In genomic region chr3:123092913-123093639, GRCm38 (mm10) we compare ENCODE assay signal across 8 mouse cellular contexts. TPM values are rescaled to one million over a fixed set of nuclear protein-coding genes. Genes with fewer than 3 reads are reported as not detected.
A peak's percentile ranks its signal among the peaks of the same experiment; 100 is the strongest.
DNase-seq lines count a peak whose midpoint lies in the region; ATAC-seq and TF ChIP-seq lines count a peak whose summit lies in the region.

No protein-coding gene starts in this region.

- peak; percentile 41 for DNase-seq in adrenal gland, adult 2 months
- no peak for DNase-seq in adrenal gland, adult 8-10 months
- peak; percentile 23 for DNase-seq in adipocyte (ENCODE audit: low spot score)
- DNase-seq in gastrocnemius, adult 18-20 months (ENCODE audit: low spot score), result no peak

- H3K4me2 ChIP-seq in intestine, postnatal 0 days (replicated peaks; ENCODE audit: low read depth), result peak overlapping the region; percentile 65
- peak overlapping the region; percentile 35; the same call in 1 of the 2 replicates for H3K4me2 ChIP-seq in liver, embryonic 16.5 days (ENCODE audit: low read depth, low read length)

- H3K4me1 ChIP-seq in intestine, postnatal 0 days (replicated peaks; ENCODE audit: control insufficient read depth, insufficient read depth, low read length), result peaks cover 3% of the 10 kb centered on the region; the same call in 1 of the 2 replicates
- no peaks in the 10 kb centered on the region for H3K4me1 ChIP-seq in liver, embryonic 16.5 days (ENCODE audit: control insufficient read depth, low read depth, low read length)

- H3K27ac ChIP-seq in intestine, postnatal 0 days (ENCODE audit: low read depth, low read length), result no peak overlapping the region; the same call in 1 of the 2 replicates
- no peak overlapping the region for H3K27ac ChIP-seq in liver, embryonic 16.5 days (ENCODE audit: low read length)

- no peaks in the 10 kb centered on the region for H3K9me3 ChIP-seq in intestine, postnatal 0 days (ENCODE audit: control insufficient read depth)
- no peaks in the 10 kb centered on the region for H3K9me3 ChIP-seq in liver, embryonic 16.5 days (replicated peaks; ENCODE audit: control insufficient read depth, low read length)

- peak overlapping the region; percentile 20 for H3K4me3 ChIP-seq in intestine, postnatal 0 days (ENCODE audit: low read depth, low read length)
- no peak overlapping the region for H3K4me3 ChIP-seq in liver, embryonic 16.5 days (ENCODE audit: low read depth, low read length)

- ATAC-seq in intestine, postnatal 0 days, result peak; percentile 61
- ATAC-seq in liver, embryonic 16.5 days (ENCODE audit: low read depth), result peak; percentile 73
- ATAC-seq in megakaryocyte, adult 5-6 weeks (ENCODE audit: poor library complexity, severe bottlenecking), result no peak
- ATAC-seq in activated CD4-positive, CD25-positive, alpha-beta regulatory T cell, adult 4 months, result no peak

- no peaks in the 10 kb centered on the region for H3K36me3 ChIP-seq in intestine, postnatal 0 days (ENCODE audit: control insufficient read depth, insufficient read depth)
- no peaks in the 10 kb centered on the region for H3K36me3 ChIP-seq in liver, embryonic 16.5 days (ENCODE audit: control insufficient read depth, insufficient read depth)

- no peak for TF ChIP-seq CTCF in intestine, postnatal 0 days (IDR thresholded peaks at IDR 0.05; ENCODE audit: low read depth)

- no peaks in the 10 kb centered on the region for H3K27me3 ChIP-seq in intestine, postnatal 0 days (replicated peaks; ENCODE audit: control insufficient read depth, insufficient read depth, low read length)
- H3K27me3 ChIP-seq in liver, embryonic 16.5 days (ENCODE audit: control insufficient read depth, insufficient read depth, low read depth, low read length), result no peaks in the 10 kb centered on the region

- WGBS in intestine, postnatal 0 days, result 26% methylated on average over 12 of the region's 12 CpGs
- 54% methylated on average over 12 of the region's 12 CpGs for WGBS in liver, embryonic 16.5 days (ENCODE audit: insufficient replicate concordance)

- H3K9ac ChIP-seq in intestine, postnatal 0 days (ENCODE audit: low read depth, low read length), result no peak overlapping the region
- no peak overlapping the region for H3K9ac ChIP-seq in liver, embryonic 16.5 days (ENCODE audit: low read depth, low read length)

RNA-seq across cellular contexts. Expression of gene Myoz2, which starts 58.3 kb away (rescaled TPM):
- under 1 TPM in 1 of 2 experiments, not detected in 1; 0.41 TPM for total RNA-seq in adrenal gland, adult 2 months (2021)
- not detected in 2 replicates for polyA plus RNA-seq in adrenal gland, adult 2 months (2012; rRNA removed)
- total RNA-seq in adrenal gland, adult 8-10 months (2022), result under 1 TPM in 2 of 4 experiments, not detected in 2; 0.30 to 0.59 TPM
- polyA plus RNA-seq in intestine, postnatal 0 days (2015; fragmentation: Nextera tagmentation; extraction: Ambion mirVana), result 0.09 TPM in 1 of 2 replicates, not detected in the other
- 1.6 and 2.5 TPM in 2 replicates for polyA plus RNA-seq in liver, embryonic 16.5 days (2015; fragmentation: Nextera tagmentation; extraction: Ambion mirVana)
- total RNA-seq in megakaryocyte, adult 5-6 weeks (2015), result not detected in 2 replicates
- total RNA-seq in megakaryocyte, adult 5-6 weeks (2017), result not detected in 2 replicates
- total RNA-seq in gastrocnemius, adult 18-20 months (2021), result 100 to 1,000 TPM; 352 to 392 TPM
- polyA plus RNA-seq in activated CD4-positive, CD25-positive, alpha-beta regulatory T cell, adult 4 months (2017; shearing (Covaris generic)), result not detected

Comparison
In these comparisons a context has a peak if more than half of its experiments do, and no peak if none do; other contexts are left out.
1. DNase-seq: peak in adrenal gland, adult 2 months (single experiment) and adipocyte (single experiment); none in adrenal gland, adult 8-10 months (single experiment) and gastrocnemius, adult 18-20 months (single experiment).
2. ATAC-seq: peak in intestine, postnatal 0 days (single experiment) and liver, embryonic 16.5 days (single experiment); none in megakaryocyte, adult 5-6 weeks (single experiment) and activated CD4-positive, CD25-positive, alpha-beta regulatory T cell, adult 4 months (single experiment).
3. RNA of gene Myoz2, which starts 58.3 kb away (total RNA-seq): 352 to 392 TPM in gastrocnemius, adult 18-20 months; 0.41 TPM in adrenal gland, adult 2 months, 0.30 to 0.59 TPM in adrenal gland, adult 8-10 months and not detected in megakaryocyte, adult 5-6 weeks; every median in the first group is over 100 times any median in the second.